Mouse (Mus musculus): ENCODE data around the gene Trappc2l.
"Not testable (repeated sequence)": the region's sequence is repeated elsewhere in the genome, so short reads cannot be mapped to it uniquely, and the experiment has no call there.

Gene Trappc2l

GRCm38 (mm10) chr8:122611295-122612133, at the start of gene Trappc2l, which contains the start of gene Galns:
TSS of gene Trappc2l (plus strand) at chr8:122611640.
TSS of gene Galns (minus strand) at chr8:122611463.
- DNase-seq, result peak; percentile 98

- no peak for DNase-seq
Observed at GRCm38 (mm10) chr8:122564363-122565352, 46.8 kb upstream of the Trappc2l start.

GRCm38 (mm10) chr8:122566766-122567165, 44.7 kb upstream of the Trappc2l start:
- no peak for DNase-seq

GRCm38 (mm10) chr8:122567361-122568108, 43.9 kb upstream of the Trappc2l start, which contains the start of gene Cdt1:
TSS of gene Cdt1 (plus strand) at chr8:122568015.
- peak; percentile 96 for DNase-seq

- DNase-seq, result peak; percentile 73
Observed at GRCm38 (mm10) chr8:122568109-122568504, 43.3 kb upstream of the Trappc2l start.

GRCm38 (mm10) chr8:122568881-122569309, 42.5 kb upstream of the Trappc2l start:
- DNase-seq, result peak; percentile 71

GRCm38 (mm10) chr8:122569329-122569728, 42.1 kb upstream of the Trappc2l start:
- DNase-seq, result no peak

- no peak for DNase-seq
Observed at GRCm38 (mm10) chr8:122569996-122570395, 41.4 kb upstream of the Trappc2l start.

- DNase-seq, result no peak
Observed at GRCm38 (mm10) chr8:122571153-122571552, 40.3 kb upstream of the Trappc2l start.

- DNase-seq, result no peak
Observed at GRCm38 (mm10) chr8:122571750-122572267, 39.6 kb upstream of the Trappc2l start.

GRCm38 (mm10) chr8:122572751-122573150, 38.7 kb upstream of the Trappc2l start:
- DNase-seq, result no peak

- not testable (repeated sequence) for DNase-seq
Observed at GRCm38 (mm10) chr8:122573176-122573575, 38.3 kb upstream of the Trappc2l start.

- DNase-seq, result no peak
Observed at GRCm38 (mm10) chr8:122573577-122573976, 37.9 kb upstream of the Trappc2l start.

GRCm38 (mm10) chr8:122574264-122574663, 37.2 kb upstream of the Trappc2l start:
- DNase-seq, result no peak

- no peak for DNase-seq
Observed at GRCm38 (mm10) chr8:122574667-122575251, 36.7 kb upstream of the Trappc2l start.

GRCm38 (mm10) chr8:122575286-122575685, 36.2 kb upstream of the Trappc2l start:
- no peak for DNase-seq

GRCm38 (mm10) chr8:122575735-122576647, 35.4 kb upstream of the Trappc2l start:
- DNase-seq, result no peak

- DNase-seq, result peak; percentile 99
Observed at GRCm38 (mm10) chr8:122576648-122577022, 34.8 kb upstream of the Trappc2l start, which contains the start of gene Aprt. TSS of gene Aprt (minus strand) at chr8:122576909.

GRCm38 (mm10) chr8:122577116-122577515, 34.3 kb upstream of the Trappc2l start:
- no peak for DNase-seq

- DNase-seq, result no peak
Observed at GRCm38 (mm10) chr8:122579196-122579595, 32.2 kb upstream of the Trappc2l start.

- no peak for DNase-seq
Observed at GRCm38 (mm10) chr8:122580926-122581325, 30.5 kb upstream of the Trappc2l start.
